Mouse (Mus musculus): ENCODE data around the gene Ptprn2.

DNA sequence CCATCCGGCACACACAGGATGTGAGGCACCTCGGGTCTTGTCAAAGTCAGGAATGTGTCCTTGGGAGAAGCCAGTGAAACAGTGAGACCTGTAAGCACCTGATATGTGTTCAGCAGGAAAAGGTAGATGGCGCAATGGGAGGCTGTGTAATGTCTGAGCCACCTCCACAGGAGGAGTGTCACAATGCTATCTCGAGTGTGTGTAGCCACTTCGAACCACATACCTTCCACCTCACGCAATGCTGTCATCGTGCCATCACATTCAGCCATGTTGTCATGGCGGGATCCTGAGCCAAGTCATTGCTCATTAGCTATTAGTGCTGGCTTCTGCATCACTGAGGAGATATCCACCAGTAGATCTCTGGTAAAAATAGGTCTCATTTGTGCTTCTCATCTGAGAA lies 290.9 kb downstream of the Ptprn2 start:
- no peak for TF ChIP-seq SIN3A (IDR thresholded peaks at IDR 0.05; ENCODE audit: low read length)
- TF ChIP-seq CTCF (conservative IDR thresholded peaks at IDR 0.05 in 1 of 2, IDR thresholded peaks at IDR 0.05 in 1 of 2; ENCODE audit: low read depth in 2 of 2, low read length in 2 of 2): no peak
- no peak for TF ChIP-seq MAX (IDR thresholded peaks at IDR 0.05; ENCODE audit: low read length)
- no peak for TF ChIP-seq GABPA (IDR thresholded peaks at IDR 0.05; ENCODE audit: insufficient replicate concordance, low read depth, low read length)
- TF ChIP-seq USF1 (IDR thresholded peaks at IDR 0.05; ENCODE audit: low read depth, low read length): no peak
- TF ChIP-seq POLR2A (IDR thresholded peaks at IDR 0.05; ENCODE audit: low read depth, low read length): no peak
- TF ChIP-seq MEF2A (IDR thresholded peaks at IDR 0.05; ENCODE audit: borderline replicate concordance, low read depth, low read length): no peak
- TF ChIP-seq KAT2A (IDR thresholded peaks at IDR 0.05; ENCODE audit: insufficient replicate concordance, low read length): no peak
- no peak for TF ChIP-seq EP300 (IDR thresholded peaks at IDR 0.05; ENCODE audit: low read length)
- TF ChIP-seq HCFC1 (IDR thresholded peaks at IDR 0.05; ENCODE audit: low read depth, low read length): no peak
